Mouse (Mus musculus): ENCODE data around the gene Dscam. TPM values are rescaled to one million over a fixed set of nuclear protein-coding genes. Genes with fewer than 3 reads are reported as not detected.

The Dscam gene
- polyA plus RNA-seq, 1 experiment from 2014 or later, result 0.05 TPM

GRCm38 (mm10) chr16:97105266-97105665 is 65.3 kb downstream of the Dscam start:
- no peak for DNase-seq (ENCODE audit: low spot score)

- DNase-seq (ENCODE audit: low spot score), result no peak
Observed at GRCm38 (mm10) chr16:97103046-97103445, 67.5 kb downstream of the Dscam start.

- no peak for DNase-seq (ENCODE audit: low spot score)
Observed at GRCm38 (mm10) chr16:97100091-97100490, 70.5 kb downstream of the Dscam start.

GRCm38 (mm10) chr16:97098508-97098907 is 72.0 kb downstream of the Dscam start:
- no peak for DNase-seq (ENCODE audit: low spot score)

GRCm38 (mm10) chr16:97096709-97097108 is 73.8 kb downstream of the Dscam start:
- DNase-seq (ENCODE audit: low spot score), result no peak

- DNase-seq (ENCODE audit: low spot score), result no peak
Observed at GRCm38 (mm10) chr16:97095496-97095895, 75.1 kb downstream of the Dscam start.

GRCm38 (mm10) chr16:97089339-97089738 is 81.2 kb downstream of the Dscam start:
- no peak for DNase-seq (ENCODE audit: low spot score)

- DNase-seq (ENCODE audit: low spot score), result no peak
Observed at GRCm38 (mm10) chr16:97083694-97084093, 86.9 kb downstream of the Dscam start.

- DNase-seq (ENCODE audit: low spot score), result no peak
Observed at GRCm38 (mm10) chr16:97075920-97076572, 94.5 kb downstream of the Dscam start.

- no peak for DNase-seq (ENCODE audit: low spot score)
Observed at GRCm38 (mm10) chr16:97075137-97075902, 95.2 kb downstream of the Dscam start.

- DNase-seq (ENCODE audit: low spot score), result no peak
Observed at GRCm38 (mm10) chr16:97073847-97074246, 96.7 kb downstream of the Dscam start.

GRCm38 (mm10) chr16:97072624-97073023 is 97.9 kb downstream of the Dscam start:
- DNase-seq (ENCODE audit: low spot score), result no peak

- no peak for DNase-seq (ENCODE audit: low spot score)
Observed at GRCm38 (mm10) chr16:97066856-97067255, 103.7 kb downstream of the Dscam start.

- DNase-seq (ENCODE audit: low spot score), result no peak
Observed at GRCm38 (mm10) chr16:97062207-97062606, 108.3 kb downstream of the Dscam start.

GRCm38 (mm10) chr16:97061390-97061789 is 109.2 kb downstream of the Dscam start:
- DNase-seq (ENCODE audit: low spot score), result no peak

GRCm38 (mm10) chr16:97060736-97061135 is 109.8 kb downstream of the Dscam start:
- DNase-seq (ENCODE audit: low spot score), result no peak

- no peak for DNase-seq (ENCODE audit: low spot score)
Observed at GRCm38 (mm10) chr16:97060276-97060675, 110.3 kb downstream of the Dscam start.

GRCm38 (mm10) chr16:97035271-97035670 is 135.3 kb downstream of the Dscam start:
- no peak for DNase-seq (ENCODE audit: low spot score)

- DNase-seq (ENCODE audit: low spot score), result no peak
Observed at GRCm38 (mm10) chr16:97033540-97034058, 137.0 kb downstream of the Dscam start.

- DNase-seq (ENCODE audit: low spot score), result no peak
Observed at GRCm38 (mm10) chr16:97027701-97028100, 142.9 kb downstream of the Dscam start.

GRCm38 (mm10) chr16:97026803-97027202 is 143.7 kb downstream of the Dscam start:
- DNase-seq (ENCODE audit: low spot score), result no peak

- no peak for DNase-seq (ENCODE audit: low spot score)
Observed at GRCm38 (mm10) chr16:97024406-97024805, 146.1 kb downstream of the Dscam start.

GRCm38 (mm10) chr16:97021496-97021895 is 149.1 kb downstream of the Dscam start:
- DNase-seq (ENCODE audit: low spot score), result no peak
